Mouse (Mus musculus) adrenal gland, adult 8-10 months (tissue): ENCODE data around the gene Ttc27. TPM values are rescaled to one million over a fixed set of nuclear protein-coding genes. Genes with fewer than 3 reads are reported as not detected.
A peak's percentile ranks its signal among the peaks of the same experiment; 100 is the strongest.
"Not testable (repeated sequence)": the region's sequence is repeated elsewhere in the genome, so short reads cannot be mapped to it uniquely, and the experiment has no call there.

Experiments used
- DNase-seq: peaks from one replicate; pipeline ENCODE4 v3.0.0; 2022
- total RNA-seq, 4 experiments: library from RNA; stranded (reverse); gene quantifications; 2 replicates each; pipeline ENCODE4 v1.2.4; 2022

The Ttc27 gene
- 10 to 100 TPM; 26.8 to 30.4 (median 28.4) TPM for total RNA-seq

DNA sequence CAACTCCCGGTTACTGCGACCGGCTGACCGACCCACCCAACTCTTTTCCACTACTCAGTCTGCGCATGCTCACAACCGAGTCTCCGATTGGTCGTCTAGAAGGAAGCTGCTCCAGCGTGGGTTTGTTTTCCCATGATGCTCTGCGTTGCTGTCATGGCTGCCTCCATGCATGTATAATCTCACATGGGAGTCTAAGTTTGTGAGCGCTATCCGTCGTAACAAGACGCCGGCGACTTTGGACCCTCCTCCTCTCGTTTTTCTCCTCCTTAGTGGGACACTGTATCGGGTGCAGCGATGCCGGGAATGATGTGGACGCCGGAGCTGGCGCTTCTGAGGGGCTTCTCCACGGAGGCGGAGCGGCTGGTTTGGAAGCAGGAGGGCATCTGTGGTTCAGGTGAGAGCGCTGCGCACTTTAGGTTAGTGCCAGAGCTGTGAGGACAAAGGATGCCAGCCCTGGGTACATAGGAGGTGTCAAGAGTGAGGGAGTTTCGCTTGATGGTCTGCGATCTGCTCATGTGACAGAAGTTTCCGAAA is at the start of gene Ttc27:
Gene Ttc27, plus strand, starts transcription at position 115 of the 534 bp plus-strand sequence.
- peak; percentile 95 for DNase-seq

DNA sequence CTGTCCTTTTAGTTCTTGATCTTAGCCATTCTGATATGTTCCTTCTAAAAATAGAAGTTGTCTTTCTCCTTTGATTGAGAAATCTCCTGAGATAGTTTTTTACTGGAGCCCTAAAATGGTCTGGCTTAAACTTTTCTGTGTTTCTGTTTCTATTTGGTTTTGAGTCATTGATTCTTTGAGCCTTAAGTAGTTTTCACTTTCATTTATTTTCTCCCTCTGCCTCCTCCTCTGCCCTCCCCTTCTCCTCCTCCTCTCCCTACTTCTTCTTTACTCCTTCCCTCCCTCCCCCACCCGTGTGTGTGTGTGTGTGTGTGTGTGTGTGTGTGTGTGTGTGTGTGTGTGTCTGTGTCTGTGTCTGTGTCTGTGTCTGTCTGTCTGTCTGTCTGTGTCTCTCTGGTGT is 49.5 kb upstream of the Ttc27 start:
- no peak for DNase-seq

DNA sequence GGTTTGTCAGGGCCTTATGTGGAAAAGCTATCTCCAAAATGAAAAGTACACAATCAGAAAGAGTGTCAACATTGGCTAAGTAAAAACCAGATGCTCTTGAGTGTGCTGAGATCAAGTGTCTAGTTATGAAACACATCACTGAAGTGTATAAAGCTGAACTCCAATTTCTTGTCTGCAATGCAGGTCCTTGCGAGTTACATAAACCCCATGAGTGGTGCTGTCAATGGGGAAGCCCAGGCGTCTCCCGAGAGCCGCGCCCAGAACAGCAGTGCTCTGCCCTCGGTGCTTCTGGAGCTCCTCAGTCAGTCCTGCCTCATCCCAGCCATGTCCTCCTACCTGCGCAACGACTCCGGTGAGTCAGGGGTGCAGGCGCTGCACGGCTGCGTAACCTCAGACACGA is 47.5 kb upstream of the Ttc27 start:
- DNase-seq: no peak

DNA sequence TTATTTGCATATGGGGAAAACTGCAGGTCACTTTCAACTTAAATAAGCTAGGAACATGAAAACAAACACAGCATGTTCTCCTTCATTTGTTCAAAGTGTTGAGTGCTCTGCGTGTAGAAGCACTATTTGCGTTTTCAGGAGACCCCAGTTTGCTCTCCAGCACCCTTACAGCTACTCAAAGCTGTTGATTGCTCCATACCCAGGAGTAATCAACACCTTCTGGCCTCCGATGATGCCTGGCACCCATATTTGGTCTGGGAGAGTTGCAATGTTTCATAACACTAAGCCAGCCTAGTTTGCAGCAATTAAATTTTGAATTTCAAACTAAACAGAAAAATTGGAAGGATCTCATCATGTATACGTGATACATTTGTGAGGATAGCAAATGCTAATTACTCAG is 45.1 kb upstream of the Ttc27 start:
- no peak for DNase-seq

DNA sequence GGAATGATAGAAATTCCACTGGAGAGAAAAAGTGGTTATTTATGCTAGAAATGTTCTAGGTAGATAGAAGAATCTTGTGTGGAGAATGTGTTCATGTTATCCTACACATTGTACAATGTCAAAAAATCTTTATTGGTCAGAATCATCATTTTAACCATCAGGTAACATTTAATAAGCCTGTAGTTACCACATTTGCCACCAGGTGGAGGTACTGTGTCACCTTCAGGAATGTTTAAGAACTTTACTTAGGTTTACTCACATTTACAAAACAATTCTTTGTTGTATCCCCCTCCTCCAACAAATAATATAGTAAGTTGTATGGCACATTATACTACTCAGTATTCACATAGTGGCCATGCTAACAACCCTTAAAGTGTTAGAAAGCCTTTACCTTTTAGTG is 44.3 kb upstream of the Ttc27 start:
- no peak for DNase-seq

DNA sequence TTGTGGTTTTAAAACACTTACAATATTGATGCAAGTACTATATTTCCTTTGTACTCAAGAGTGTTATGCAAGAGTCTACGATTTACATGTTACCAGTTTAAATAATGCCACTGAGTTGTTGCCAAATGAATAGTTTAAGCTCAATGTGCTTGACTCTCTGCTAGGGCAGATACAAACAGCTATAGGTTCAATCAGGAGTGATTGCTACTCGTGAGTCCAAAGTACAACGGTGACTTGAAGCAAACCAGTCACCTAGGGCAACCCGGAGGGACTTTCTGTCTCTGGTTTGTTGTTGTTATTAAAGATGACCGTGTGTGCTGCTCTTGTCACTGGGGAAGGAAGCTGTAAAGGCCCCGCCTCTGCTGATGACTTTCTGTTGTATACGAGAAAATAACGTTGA is 39.5 kb upstream of the Ttc27 start:
- no peak for DNase-seq

DNA sequence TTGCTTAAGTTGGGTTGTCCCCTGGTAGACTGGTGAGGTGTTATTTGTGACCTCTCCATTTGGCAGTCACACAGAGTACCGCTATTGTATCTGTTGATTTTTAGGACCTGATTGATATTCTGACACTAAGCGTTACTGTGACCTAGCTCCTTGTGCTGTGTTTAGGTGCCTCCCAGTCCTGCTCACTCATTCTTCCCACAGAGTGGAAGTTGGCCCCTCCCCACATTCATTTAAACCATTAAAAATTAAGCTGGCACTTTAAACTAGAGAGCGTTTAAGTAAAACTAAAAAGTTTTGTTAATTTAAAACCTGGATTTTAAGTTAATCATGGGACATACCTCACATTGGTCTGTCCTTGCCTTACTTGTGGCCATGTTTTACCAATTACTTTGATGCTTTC is 32.6 kb upstream of the Ttc27 start:
- no peak for DNase-seq

DNA sequence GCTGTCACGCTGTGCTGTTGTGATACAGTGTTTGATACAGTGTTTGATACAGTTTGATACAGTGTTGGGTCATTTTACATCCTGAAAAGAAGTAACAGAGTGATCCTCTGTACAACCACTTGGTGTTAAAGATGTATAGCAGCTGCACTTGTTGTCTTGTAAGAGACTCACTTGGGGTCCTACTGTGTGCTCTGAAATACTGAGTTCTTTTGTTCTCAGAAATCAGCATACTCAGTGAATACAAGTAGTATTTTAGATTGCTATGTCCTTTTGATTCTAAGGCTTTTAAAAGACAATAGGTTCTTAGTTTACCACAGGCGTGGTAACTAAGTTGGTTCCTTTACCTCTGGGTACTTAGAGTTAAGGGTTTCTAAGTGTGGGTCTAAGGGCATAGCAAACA is 29.0 kb upstream of the Ttc27 start:
- no peak for DNase-seq

DNA sequence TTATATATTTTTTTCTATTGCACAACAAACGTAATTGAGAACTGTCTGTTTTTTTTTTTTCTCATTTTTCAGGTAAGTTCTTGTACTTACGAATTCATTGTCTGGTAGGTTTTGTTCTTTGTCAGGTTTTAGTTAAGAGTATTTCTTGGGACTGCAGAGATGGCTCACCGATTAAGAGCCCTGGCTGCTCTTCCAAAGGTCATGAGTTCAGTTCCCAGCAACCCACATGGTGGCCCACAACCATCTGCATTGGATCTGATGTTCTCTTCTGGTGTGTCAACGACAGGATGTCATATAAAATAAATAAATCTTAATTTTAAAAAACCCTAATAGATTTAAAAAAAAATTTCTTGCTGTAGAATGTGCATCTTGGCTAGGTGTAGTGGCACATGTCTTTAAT is 28.1 kb upstream of the Ttc27 start:
- DNase-seq: no peak

DNA sequence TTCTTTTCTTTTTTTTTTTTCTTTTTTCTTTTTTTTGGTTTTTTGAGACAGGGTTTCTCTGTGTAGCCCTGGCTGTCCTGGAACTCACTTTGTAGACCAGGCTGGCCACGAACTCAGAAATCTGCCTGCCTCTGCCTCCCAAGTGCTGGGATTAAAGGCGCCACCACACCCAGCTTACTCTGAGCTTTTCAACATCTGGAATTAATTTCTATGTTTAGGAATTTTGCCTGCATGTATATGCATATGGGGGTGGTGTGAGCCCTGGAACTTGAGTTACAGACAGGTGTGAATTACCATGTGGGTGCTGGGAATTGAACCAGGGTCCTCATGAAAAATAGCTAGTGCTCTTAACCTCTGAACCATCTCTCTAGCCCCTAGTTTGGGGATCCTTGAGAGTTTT is 15.9 kb upstream of the Ttc27 start:
- DNase-seq: not testable (repeated sequence)

DNA sequence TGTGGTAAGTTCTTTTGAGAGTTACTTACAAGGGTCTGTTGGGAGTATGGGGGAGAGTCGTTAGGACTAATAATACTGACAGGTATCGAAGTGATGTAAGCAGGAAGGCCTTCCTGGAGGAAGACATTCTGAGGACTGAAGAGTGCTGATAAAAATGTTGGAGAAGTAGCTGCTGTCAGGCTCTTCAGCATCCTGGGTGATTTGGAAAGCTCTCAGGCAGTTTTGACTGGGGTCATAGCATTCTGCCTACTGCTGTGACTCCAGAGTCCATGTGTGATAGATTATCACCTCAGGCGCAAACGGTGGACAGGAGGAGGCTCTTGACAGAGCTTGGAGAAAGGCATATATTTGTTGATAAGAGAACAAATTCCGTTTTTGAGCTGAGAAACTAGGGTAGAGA is 12.1 kb upstream of the Ttc27 start:
- DNase-seq: no peak

DNA sequence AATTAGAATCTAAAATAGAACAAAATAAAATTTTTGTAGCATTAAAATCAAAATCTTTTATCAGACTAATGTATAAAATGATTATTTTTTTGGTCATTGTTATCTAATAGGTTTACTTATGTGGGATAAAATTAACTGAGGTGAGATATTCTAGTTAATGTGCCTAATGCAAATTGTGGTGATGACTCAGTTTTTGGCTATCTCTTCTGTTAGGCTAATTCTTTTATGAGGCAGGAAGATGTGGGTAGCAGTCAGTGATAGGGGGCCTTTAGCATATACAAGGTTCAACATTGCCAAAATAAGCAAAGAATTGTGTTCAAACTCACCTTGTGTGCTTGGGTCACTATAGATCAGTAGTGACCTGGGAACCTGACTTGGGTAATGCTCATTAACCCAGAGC is 10.9 kb upstream of the Ttc27 start:
- no peak for DNase-seq

DNA sequence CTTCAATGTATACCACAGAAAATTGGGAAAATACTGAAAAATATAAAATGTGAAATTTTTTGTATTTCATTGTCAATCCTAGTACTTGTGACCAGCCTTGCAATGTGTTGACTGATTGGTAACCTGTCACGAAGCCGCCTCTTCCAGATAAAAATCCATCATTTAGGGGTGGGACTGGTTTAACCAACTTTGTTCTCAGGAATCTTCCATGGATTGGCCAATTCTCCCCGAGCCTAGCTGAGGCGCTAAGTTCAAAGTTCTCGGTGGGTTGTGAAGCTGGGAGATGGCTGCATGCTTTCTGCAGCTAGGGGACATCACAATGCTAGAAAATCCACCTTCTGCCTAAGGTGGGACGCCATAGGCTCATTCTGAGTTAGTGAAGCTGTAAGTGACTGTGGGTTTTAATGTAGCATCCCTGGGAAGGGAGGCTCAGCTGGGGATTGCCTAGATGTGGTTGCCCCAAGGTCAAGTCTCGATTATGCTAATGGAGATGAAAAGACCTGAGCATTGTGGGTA is 9.8 kb upstream of the Ttc27 start:
- DNase-seq: no peak

DNA sequence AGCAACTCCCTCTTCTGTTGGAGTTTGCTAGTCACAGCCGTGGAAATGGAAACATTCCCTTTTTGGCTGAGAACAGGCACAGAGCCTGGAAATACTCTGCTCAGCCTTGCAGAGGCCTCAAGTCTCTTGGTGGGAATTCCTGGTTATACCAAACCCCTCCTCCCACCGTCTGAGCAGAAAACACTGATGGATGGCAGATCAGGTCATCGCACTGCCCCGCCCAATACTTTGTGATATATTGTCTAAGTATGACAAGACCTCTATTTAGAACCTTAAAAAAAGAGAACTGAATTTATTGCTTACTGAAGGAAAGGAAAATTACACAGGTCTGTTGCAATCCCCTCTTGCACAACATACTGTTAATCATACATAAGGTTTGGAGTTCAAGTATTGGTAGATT is 6.8 kb upstream of the Ttc27 start:
- peak; percentile 14 for DNase-seq

DNA sequence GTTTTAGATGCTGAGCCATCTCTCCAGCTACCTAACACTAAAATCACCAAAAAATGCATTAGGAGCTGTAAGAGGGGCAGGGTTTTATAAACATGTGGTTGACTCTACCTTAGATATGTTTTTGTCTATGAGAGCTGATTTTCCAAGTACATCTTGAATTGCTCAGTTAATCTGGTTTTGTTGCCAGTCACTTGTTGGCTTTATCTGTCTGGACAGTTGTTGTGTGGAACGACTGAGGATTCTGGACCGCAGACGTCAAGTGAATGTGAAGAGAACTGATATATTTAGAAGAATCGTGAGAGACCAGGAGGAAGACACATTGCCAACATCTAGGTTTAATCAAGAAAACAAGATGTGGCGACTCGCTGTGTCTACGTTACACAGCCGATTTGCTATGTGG is 5.9 kb upstream of the Ttc27 start:
- no peak for DNase-seq

DNA sequence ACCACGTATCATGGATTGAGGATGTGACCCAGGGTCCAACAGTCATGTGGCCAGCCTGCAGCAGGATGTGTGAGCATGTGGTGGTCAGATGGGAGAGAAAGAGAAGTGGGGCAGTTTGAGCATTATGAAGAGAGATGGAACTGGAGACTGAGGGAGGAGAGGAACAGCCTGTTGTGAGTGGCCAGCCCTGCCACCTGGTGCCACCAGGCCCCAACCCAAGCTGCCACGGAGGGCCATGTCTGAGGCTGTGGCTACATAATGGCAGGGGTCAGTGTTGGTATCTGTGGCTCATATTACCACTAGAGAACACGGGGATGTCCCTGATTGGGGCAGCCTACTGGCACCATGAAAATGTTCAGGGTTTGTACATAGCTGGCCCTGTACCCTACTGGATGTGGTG is 2.4 kb upstream of the Ttc27 start:
- DNase-seq: no peak

DNA sequence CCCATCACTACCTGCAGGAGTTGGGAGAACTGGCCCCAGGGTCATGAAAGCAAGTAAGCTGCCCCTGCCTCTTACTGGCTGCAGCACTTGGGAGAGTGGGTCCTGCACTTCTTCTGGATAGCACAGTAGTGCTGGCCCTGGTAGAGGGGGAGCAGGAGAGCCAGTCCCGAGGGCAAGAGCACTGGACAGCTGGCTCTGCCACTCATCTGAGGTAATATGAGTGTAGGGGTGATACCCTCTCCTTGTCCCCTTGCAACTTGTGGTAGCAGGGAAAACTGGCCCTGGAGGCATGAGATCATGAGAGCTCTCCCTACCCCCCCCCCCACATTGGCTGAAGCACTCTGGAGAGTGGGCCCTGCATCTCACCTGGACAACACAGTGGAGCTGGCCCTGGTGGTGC is 1.8 kb upstream of the Ttc27 start:
- DNase-seq: no peak

DNA sequence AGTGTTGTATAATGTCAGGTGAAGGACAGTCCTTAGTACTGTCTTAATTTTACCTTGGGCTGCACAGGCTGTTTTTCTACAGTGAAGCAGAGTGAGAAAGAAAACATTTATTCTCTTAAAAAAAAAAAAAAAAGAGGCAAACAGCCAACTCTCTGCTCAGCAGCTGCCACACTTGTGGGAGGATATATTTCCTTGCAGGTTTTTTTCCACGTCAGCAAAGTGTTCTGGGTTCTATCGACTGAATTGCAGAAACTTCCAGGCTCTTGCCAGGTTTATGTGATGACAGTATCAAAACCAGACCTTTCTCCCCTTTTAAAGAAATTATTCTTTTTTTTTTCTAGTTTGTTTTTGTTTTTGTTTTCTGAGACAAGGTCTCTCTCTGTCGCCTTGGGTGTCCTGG is 889 bp upstream of the Ttc27 start:
- DNase-seq: no peak

DNA sequence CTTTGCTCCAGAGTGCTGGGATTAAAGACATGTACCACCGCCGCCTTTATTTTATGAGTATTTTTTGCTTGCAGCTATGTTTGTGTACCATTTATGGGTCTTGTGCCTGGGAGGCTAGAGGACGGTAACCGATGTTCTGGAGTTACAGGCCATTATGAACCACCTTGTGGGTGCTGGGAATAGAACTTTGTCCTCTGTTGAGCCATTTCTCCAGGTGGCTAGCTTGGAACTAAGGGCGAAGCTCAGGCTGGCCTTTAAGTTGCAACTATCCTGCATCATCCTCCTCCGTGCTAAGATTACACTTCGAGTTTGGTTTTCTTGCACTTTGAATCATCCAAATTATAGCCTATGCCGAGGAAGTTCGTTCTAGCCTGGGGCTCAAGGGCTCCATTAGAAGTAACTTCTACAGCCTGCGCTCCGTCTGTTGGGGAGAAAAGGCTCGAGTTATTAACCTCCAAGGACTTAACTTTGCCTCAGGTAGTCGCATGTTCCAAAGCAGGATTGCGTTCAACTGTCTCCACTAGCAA is 378 bp upstream of the Ttc27 start:
- no peak for DNase-seq

DNA sequence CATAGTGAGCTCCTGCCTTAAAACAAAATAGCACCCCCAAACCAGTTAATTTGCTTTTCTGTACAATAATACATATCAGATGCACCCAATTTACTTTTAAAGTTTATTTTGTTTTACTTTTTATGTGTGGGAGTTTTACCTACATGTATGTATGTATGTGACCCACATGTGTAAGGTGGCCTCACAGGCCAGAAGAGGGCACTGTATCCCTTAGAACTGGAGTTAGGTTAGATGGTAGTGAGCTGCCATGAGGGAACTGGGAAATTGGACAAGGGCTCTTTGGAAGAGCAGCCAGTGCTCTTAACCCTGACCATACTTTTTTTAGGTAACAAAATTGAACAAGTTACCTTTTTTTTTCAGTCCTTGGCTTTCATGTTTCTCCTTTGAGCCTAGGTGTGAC is 15.3 kb downstream of the Ttc27 start:
- no peak for DNase-seq

DNA sequence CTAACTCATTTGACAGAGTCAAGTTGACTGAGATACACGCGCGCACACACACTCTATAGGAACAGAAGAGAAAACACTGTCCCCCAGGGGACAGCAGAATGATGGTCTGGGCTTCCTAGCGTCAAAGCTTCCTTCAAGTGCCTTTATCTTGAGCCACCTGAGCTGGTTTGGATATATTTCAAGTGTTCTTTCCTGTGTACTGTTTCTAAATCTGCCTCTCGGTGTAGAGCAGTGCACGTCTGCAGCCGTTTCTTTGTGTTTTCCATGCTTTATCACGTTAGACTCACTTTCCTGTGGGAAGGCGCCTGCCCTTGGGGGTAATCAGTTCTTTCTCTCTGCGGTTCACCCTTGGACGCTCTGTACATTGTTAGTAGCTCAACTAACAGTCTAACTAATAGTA is 17.9 kb downstream of the Ttc27 start:
- no peak for DNase-seq

DNA sequence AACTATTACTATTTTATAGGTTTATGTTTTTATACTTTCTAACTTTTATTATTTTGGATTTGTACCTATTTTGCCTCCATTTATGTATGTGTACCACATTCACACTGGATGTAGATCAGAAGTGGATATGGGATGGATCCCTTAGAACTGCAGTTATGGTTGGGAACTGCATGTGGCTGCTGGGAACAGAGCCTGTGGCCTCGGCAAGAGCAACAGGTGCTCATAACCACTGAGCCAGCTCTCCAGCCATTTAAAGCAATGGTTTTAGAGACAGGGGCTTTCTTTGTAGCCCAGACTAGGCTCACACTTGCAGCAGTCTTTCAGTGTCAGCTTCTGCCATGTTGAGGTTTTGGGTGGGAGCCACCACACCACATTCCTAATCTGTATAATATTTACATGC is 32.1 kb downstream of the Ttc27 start:
- no peak for DNase-seq

DNA sequence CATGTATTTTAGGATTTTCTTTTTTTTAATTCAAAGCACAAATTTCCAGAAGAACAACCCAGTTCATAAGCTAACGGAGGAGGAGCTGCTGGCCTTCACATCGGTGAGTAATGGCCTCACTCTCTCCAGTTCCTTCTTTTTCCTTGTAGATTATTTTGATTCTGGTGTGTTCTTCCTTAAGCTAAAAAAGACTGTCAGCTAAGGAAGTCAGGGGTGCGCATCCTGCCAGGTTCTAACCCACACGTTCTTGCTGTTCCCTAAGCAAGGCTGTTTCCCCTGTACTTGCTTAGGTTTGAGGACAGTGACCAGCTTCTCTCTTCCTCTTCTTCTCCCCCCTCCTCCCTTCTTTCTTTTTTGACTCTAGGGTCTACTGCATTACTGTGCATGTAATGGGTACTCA is 33.5 kb downstream of the Ttc27 start:
- DNase-seq: no peak

DNA sequence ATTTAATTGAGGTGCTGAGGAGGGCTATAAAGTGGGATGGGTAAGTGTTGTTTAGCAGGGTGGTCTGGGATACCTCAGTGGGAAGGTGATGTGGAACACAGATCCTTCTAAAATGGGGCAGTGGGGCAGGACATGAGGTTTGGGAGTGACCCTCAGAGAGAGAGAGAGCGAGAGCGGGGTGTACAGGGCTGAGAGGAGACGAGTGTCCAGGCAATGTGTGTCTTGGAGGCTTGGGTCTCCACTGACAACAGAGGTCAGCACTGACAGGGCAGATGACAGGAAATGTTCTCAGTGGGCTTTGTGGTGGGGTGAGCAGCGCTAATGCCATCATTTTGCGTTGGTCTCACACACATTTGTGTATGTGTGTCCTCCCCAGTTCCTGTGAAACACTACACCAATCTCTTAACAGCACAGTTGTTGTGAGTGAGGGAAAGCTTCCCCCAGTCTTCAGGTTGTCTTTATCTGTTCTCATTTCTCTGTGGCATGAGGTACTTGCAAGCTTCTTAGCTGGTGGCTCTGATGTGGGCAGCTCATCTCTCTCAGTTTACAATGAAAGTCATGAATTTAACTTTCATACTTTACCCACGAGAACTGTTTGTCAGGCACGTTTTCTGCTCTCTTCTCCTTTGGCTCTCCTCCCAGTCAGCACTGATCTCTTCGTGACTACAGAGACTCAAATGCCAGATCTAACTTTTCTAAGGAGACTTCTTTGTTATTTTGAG is 35.5 kb downstream of the Ttc27 start:
- DNase-seq: no peak
